Mouse (Mus musculus) urinary bladder, postnatal 4 days (tissue): ENCODE measurements around the gene Ankrd7.
A peak's percentile ranks its signal among the peaks of the same experiment; 100 is the strongest.
"Not testable (repeated sequence)": the region's sequence is repeated elsewhere in the genome, so short reads cannot be mapped to it uniquely, and the experiment has no call there.

Experiments used
- DNase-seq, 2 experiments: peaks; one replicate each; pipeline ENCODE4 v3.0.0; 2021 to 2022; ENCODE audit warnings: low spot score in 2 of 2

Ankrd7 gene

DNA sequence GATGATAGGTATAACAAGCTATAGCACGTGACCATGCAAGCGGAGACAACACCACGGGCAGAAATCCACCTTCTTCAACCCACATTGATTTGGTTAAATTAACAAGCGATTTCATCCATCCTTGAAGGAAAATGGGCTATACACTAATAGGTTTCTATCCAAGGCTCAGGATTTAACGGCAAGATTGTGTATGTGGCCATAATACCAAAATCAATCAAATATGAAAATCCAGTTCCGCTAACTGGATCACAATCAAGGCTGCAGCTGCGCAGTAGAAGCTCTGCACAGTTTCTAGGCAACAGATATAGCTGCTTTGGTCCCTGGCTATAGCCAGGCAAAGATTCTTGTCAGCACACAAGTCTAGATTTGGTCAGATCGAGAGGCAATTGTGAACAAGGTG is at the start of gene Ankrd7:
Gene Ankrd7 (plus strand): TSS at position 301 of the 400 bp plus-strand sequence.
- DNase-seq: no peak

DNA sequence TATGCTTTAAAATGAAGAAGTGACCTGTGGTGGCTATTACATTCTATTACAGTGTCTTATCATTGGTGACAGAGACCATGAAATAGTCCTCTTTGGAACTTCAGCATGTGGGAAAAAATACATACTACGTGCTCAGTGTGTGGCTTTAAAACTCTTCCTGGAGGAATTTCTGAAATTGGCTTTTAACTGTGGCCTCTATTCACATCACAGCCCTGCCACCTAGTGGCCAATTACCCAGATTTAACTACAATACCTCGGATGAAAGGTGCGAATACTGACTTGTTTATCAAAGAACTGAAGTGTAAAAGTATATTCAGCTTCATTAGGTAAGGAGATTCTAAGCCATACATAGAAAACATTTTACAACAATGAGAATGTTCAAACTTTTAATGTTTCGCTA is 46.8 kb upstream of the Ankrd7 start:
- no peak for DNase-seq

DNA sequence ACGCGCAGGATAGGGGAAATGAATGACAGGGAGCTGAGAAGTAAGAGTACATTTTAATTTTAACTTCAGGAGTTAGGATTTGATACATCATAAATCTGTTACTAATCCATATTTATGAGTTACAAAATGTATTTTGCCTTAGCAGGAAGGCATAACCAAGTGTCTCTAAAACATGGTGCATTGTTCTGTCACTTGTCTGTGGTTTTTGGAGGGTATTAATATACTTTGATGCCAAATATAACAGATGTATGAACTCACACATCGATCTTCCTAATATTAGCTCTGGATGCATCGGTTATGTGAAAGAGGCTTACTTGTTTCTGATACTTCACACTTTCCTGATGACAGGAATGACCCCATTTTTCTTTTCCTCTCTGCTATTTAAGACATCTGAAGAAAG is 45.9 kb upstream of the Ankrd7 start:
- DNase-seq: no peak

DNA sequence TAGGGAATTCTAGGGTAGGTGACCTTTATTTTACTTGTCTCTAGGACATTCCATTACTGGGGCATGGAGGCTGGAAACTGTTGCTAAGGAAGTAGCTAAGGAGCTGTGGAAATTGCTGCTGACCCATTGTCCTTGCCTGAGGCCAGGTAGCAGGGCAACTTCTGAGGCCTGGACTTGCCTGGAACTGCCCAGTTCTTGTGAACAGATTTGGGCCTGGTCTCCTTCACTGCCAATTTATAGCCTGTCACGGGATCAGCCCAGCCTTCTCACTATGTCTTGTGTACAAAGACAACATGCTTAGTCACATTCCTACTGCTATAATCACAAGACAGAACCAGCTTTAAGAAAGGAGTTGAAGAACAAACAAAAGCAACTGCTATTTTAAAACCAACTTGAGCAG is 43.3 kb upstream of the Ankrd7 start:
- DNase-seq: peak in 1 of 2 experiments; percentile 36

DNA sequence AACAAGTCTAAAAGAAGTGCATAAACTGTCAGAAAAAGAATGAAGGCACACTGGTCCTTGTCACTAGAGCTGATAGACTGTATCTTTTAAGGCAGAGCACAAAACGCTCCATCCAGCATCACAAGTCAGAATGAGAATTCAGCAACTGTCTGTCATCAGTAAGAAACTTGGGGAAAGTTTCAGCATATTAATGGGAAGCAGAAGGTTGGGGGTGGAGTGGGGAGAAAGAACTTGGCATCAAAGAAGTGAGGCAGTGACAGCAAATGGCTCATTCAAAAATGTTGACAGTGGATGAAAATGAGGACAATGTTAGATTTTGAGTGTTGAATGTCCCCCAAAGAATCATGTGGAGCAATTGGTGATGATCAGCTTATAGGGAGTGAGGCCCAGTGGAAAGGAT is 33.2 kb upstream of the Ankrd7 start:
- DNase-seq: no peak

DNA sequence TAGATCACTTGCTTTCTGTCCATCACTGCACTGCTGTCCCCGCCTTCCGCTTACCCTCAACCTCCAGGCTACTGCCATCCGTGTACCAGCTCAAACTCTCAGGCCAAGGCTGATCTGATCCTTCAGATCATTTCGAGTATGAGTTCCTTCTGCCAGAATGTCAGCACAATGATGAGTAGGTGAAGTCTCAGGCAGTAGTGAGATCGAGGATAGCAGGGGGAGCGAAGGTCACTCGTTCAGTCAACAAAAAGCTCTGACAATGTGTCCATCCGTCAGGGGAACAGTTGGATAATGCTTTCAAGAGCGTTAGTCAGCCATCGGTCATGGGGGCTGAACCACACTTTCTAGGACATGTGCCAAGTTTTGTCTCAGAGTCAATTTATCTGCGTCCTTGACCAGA is 21.6 kb upstream of the Ankrd7 start:
- DNase-seq: not testable (repeated sequence)

DNA sequence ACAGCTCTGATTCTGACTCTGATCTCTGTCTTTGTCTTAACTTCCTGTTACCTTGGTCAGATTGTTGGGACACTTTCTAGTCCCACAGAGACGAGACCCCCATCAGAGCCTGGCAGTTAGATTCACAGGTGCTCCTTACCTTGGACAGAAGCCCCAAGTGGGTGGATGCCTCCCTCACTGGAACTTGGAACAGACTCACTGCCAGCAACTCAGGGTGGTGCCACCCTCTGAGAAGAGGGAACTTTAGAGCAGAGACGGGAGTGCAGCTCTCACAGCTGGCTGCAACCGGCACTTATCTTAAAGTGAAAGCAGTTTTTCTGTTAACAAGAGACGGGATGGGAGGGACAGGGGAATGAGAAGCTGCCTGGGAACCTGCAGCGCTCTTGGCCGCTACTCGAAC is 20.5 kb upstream of the Ankrd7 start:
- not testable (repeated sequence) for DNase-seq

DNA sequence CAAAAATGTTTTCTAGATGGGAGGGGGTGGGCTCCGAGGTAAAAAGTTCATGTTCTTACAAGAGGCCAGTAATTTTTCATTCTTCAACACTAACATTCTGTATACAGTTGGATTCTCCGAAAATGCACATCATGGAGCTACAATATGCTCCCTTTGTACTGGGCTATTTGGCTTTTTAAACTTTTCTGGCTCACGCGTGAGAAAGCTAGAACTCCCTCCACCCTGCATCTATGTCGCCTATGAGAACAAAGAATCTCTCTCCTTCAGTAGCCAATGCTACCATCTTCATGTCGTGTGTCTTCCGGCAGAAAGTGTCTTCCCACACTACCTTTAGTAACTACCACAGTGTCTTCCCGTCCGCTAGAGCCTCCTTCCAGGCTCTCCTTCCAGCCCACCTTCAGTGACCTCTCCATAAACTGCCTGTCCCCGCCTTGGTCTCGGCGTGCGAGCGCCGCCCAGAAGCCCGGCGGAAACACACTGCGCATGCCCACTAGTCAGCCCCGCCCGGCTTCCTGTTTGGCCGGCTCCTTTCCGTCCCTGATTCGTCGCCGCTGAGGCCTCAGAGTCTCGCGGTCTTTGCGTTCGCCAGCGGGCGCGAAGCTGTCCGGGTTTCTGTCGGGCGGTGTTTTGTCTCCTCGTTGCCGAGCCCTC is 17.9 kb upstream of the Ankrd7 start, which contains the start of gene Lsm8:
Gene Lsm8 (plus strand): TSS at position 529 of the 651 bp plus-strand sequence.
- peak; percentile 97 to 98 for DNase-seq

DNA sequence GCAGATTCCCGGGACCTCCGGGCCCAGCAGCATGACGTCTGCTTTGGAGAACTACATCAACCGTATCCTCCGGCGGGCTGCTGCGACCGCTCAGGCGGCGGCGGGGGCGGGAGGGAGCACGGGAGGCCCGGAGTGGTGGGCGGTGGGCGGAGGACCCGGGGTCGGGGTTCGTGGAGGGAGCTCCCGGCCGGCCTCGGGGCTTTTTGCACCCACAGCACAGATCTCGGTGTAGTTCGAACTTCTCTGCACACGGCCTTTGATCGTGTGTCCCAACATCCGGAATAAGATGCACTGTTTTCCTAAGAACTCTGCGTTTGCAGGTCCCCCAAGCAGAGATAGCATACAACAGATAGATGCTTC is 17.4 kb upstream of the Ankrd7 start:
- DNase-seq: no peak

DNA sequence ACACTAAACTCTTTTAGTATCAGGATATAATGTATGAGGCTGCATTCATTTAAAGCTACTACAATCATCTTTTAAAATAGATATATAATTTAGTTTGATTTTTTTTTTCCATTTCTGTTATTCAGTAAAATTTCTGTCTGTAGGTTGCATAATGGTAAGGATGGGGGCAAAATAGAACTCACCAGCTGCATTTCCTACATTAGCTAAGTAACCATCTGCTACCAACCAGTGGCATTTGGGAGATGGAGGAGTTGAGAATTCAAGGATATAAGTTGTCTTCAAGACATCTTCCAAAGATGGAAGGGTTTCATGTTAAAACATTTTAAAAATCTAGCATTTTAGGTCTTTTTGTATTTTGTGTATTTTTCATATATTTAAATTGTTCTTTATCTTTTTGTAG is 10.8 kb upstream of the Ankrd7 start:
- DNase-seq: no peak

DNA sequence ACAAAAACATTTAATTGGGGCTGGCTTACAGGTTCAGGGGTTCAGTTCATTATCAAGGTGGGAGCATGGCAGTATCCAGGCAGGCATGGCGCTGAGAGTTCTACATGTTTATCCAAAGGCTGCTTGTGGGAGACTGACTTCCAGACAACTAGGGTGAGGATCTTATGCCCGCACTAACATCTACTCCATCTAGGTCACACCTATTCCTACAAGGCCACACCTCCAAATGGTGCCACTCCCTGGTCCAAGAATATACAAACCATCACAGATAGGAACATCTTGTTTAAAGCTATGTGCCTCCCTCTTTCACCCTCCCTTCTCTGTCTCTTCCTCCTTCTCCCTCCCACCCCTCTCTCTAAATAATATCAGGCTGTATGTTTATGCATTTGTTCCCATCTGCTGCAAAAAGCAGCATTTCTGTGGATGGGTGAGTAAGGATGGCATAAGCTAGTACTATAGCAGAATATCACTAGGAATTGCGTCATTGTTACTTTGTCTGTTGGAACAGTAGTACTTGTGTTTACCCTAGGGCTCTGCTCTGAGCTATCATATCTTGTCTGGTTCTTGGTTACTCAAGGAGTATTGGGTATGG is 9.5 kb upstream of the Ankrd7 start:
- no peak for DNase-seq

DNA sequence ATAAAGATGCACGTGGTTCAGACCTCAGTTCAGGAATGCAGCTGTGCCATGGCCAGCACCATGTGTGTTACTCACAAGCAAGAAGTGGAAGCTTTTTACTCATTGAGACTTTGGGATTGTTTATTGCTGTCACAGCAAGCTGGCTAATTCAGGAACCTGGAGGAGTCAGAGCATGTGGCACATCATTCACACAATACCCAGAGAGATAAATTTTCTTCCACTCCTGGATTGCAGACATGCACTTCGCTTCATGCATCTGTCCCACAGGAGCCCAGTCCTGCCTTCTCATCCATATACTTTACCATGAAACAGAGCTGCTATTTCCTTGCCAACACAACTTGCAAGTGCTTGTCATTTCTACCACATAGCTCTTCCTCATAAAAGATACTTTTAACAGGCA is 22.9 kb downstream of the Ankrd7 start:
- no peak for DNase-seq

DNA sequence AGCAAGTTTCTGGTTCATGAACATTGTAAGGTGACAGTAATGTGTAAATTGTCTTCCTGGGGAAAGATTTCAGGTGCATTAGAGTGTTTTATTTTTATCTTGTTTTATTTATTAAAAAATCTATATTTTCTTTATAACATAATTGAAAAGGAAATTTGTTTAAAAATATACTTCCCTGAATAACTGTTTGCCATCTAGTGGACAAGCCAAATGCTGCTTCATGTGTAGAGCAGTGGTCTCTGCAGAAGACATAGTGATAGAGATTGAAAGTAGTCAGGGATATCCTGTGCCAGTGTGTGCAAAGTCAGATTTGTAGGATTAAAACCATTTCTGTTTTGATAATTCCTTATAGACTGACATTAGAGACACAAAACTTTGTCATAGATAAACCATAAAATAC is 28.0 kb downstream of the Ankrd7 start:
- DNase-seq: no peak

DNA sequence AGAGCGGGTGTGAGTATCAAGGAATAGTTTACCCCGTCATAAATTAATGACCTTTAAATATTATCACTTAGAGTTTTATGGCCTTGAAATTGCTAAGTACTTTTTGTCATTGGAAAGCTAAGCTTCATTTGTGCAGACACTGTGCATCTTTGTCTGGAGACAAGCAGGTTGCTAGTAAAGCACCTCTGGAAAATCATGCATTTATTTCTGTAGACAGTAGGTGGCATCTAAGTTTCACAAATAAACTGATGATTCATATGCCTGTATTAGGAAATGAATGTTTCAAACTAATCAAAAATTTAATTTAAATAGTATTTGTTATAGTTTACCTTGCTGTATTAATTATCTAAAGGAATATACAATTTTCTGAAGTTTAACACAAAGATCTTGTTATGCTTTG is 41.1 kb downstream of the Ankrd7 start:
- no peak for DNase-seq

DNA sequence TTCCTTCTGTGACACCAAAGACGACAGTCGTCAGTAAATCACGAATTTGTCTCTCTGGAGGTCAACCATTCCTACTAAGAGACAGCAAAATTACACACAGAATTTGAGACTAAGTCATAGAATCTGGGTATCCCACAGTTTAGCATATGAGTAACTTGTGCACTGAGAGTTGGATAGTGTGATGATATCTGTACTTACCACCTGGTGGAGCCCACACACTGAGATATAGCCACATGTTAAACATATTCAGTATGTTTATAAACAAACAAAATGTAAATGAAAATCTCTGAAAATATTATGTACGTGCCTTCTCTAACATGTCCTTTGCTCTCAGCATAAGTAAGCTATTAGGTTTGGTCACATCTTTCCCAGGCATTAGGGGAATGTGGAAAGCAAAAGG is 47.1 kb downstream of the Ankrd7 start:
- no peak for DNase-seq

DNA sequence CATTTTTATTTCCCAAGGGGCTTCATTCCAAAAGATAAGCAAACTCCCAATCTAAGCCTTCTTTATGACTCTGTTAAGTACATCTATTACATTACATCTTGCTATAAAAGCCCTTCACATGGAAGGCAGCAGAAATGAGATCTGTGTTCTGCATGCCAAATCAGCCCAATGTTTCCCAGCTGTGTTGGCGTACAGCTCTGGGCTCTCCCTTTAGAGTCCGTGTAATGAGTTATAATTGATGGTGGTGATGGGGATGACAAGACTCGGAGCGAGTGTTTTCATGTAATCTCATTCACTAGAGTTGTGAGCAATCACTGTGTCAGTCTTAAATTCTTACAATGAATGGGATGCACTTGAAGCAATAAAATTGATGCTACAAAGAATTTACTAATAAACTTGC is 49.9 kb downstream of the Ankrd7 start:
- no peak for DNase-seq

DNA sequence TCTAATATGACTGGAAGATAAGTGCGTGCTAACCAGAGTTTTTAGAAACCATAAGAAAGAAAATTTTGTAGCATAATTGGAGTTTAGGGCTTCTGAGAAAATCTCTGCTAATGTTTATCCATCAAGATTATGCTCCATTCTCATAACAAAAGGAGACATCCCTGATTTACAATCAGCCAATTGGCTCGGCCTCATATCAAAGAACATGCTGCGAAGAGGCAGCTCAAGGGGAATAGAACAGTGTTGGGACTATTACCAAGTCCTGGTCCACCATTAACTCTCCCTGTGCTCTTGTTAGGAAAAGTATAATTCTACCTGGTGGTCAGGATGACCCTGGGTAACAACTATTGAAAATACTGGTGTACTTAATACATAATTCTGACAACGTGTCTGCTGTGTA is 50.4 kb downstream of the Ankrd7 start:
- DNase-seq: no peak
